Mouse (Mus musculus) layer of hippocampus, adult 2 months (tissue): ENCODE results near the gene Rpl26. TPM values are rescaled to one million over a fixed set of nuclear protein-coding genes. Genes with fewer than 3 reads are reported as not detected.

Experiments used
- DNase-seq, 2 experiments: peaks; one replicate each; pipeline ENCODE4 v3.0.0; 2022; ENCODE audit warnings: low spot score in 2 of 2
- H3K27ac ChIP-seq: fragments of 200-600 bp; 2 replicates; pipeline ENCODE4 v1.8.1; 2022
- H3K4me3 ChIP-seq: fragments of 200-600 bp; 2 replicates; pipeline ENCODE4 v1.8.1; 2022; ENCODE audit warnings: mild to moderate bottlenecking
- CTCF ChIP-seq: fragments of 200-600 bp; conservative IDR thresholded peaks from 2 replicates; pipeline ENCODE4 v1.8.1; 2022; ENCODE audit warnings: antibody characterized with exemption, mild to moderate bottlenecking, moderate library complexity
- total RNA-seq, 2 experiments: library from RNA; stranded (reverse); gene quantifications; 2 replicates each; pipeline ENCODE4 v1.2.3; 2021

Gene Rpl26
- total RNA-seq, 2 experiments from 2014 or later: 766 to 781 TPM

DNA sequence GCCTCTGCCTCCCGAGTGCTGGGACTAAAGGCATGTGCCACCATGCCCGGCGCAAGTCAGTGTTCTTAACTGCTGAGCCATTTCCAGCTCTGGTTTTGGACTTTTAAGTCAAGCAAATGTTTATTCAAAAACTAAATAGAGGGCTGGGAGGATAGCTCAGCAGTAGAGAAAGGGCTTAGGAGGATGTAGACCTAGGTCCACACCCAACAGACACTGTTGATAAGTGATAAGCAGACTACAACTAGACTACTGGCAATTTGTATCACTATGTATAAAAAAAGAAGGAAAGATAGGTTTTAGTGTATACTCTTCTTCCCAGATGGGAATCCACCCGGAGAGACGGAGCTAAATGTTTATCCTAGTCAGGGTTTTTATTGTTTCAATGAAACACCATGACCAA is 5.1 kb upstream of the Rpl26 start:
- no peak overlapping the region for H3K27ac ChIP-seq
- H3K4me3 ChIP-seq: no peak overlapping the region
- no peak for DNase-seq
- TF ChIP-seq CTCF: no peak

DNA sequence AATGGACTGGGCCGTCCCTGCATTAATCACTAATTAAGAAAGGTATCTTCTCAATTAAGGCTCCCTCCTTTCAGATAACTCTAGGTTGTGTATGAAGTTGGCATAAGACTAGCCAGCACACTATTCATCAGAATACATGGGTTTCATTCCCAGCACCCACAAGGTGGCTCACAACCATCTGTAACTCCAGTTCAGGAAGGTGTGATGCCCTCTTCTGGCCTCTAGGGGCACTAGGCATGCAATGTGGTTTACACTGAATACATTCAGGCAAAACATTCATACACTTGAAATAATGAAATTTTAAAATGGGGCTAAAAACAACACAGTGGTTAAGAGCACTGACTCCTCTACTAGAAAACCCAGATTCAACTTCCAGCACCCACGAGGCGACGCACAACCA is 4.3 kb upstream of the Rpl26 start:
- DNase-seq: no peak
- no peak overlapping the region for H3K4me3 ChIP-seq
- peak; percentile 85 for TF ChIP-seq CTCF
- no peak overlapping the region for H3K27ac ChIP-seq

DNA sequence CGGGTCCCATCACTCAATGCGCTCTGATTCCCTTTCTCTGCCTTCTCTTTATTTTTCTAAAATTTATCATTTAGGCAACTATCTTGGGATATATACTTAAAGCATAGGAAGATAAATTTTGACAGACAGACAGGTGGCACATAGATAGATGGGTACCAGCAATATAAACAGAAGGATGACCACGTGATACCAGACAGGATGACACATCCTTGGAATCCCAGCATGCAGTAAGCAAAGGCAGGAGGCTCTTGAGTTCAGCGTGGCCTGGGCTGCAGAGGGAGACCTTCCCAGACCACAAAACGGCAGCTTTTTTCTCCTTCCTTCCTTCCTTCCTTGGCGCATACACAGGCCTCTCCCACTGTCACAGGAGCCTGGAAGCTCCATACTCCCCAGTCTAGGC is 3.5 kb upstream of the Rpl26 start:
- no peak for TF ChIP-seq CTCF
- H3K4me3 ChIP-seq: no peak overlapping the region
- no peak for DNase-seq
- no peak overlapping the region for H3K27ac ChIP-seq

DNA sequence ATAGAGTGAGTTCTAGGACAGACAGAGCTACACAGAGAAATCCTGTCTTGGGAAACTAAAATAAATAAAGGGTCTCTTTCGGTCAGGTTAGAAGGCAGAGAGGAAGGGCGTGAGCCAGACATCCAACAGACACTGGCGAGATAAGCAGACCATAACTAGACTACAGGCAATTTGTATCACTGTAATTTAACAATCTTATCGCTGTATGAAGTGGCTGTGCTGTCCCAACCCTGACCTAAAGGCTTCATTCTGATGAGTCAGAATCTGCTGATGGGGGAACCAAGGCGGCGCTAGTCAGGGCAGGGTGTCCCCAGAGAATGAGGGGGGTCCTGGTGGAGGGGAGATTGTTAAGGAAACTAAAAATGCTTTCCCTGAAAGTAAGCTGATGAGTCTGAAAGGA is 2.6 kb upstream of the Rpl26 start:
- no peak overlapping the region for H3K27ac ChIP-seq
- H3K4me3 ChIP-seq: no peak overlapping the region
- TF ChIP-seq CTCF: no peak
- DNase-seq: no peak

DNA sequence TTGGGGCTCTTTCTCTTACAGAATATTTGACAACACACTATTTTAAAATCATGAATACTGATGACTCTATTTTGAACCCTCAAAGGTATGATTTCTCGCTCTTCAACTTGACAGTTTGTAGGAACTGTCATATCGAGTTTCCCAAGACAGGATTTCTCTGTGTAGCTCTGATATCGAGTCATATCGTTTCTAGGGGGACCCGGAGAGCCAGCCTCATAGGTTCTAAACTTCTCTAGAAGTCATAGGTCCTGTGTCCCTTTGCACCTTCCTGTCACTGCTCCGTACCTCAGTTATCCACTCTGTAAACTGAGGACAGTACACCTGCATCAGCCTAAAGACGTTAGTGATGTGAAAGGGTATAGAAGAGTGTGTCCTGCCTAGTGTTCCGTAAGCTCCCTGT is 1.6 kb upstream of the Rpl26 start:
- DNase-seq: no peak
- TF ChIP-seq CTCF: no peak
- Histone ChIP-seq H3K4me3 (no peak overlapping the region), H3K27ac (no peak overlapping the region)

DNA sequence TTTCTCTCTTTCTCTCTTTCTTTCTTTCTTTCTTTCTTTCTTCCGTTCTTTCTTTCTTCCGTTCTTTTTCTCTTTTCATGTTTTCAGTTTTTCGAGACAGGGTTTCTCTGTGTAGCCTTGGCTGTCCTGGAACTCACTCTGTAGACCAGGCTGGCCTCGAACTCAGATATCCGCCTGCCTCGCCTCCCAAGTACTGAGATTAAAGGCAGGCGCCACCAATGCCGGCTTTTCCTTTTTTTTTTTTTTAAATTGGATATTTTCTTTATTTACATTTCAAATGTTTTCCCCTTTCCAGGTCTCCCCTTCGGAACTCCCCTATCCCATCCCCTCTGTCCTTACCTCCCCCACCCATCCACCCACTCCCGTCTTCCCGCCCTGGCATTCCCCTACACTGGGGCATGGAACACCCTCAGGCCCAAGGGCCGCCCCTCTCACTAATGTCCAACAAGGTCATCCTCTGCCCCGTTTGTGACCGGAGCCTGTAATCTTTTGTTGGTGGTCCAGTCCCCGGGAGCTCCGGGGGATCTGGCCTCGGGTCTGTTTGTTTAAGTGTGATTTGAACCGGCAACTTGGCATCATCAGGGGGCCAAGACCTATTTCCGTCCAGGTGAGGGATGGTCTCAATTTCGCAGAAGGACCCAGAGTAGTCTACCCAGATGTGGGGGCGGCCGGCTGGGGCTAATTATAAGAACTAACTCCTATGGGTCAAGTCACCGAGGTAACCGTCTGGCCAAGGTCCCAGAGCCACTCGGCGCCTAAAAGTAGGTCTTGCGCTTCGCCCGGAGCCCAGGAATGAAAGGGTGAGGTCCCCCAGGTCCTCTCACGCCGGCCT is 648 bp upstream of the Rpl26 start:
- no peak for TF ChIP-seq CTCF
- peak overlapping the region; percentile 97 for H3K27ac ChIP-seq
- DNase-seq: peak in 1 of 2 experiments; percentile 6

DNA sequence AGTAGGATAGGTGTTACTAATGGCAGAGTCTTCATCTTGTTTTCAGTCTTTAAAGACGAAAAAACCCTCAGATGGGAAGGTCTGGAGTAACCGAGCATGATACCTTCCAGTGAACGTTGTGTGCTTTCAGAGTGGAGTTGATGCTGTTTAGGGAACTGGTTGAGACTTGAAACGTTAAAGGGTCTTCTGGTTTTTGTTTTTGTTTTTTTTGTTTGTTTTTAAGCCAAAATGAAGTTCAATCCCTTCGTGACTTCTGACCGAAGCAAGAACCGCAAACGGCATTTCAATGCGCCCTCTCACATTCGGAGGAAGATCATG is 623 bp downstream of the Rpl26 start:
- no peak for TF ChIP-seq CTCF
- Histone ChIP-seq H3K4me3 (peak overlapping the region; percentile 79), H3K27ac (peak overlapping the region; percentile 97)
- no peak for DNase-seq

More for the DNA sequence above, 648 bp upstream of the Rpl26 start:
- H3K4me3 ChIP-seq: peak overlapping the region; percentile 79

DNA sequence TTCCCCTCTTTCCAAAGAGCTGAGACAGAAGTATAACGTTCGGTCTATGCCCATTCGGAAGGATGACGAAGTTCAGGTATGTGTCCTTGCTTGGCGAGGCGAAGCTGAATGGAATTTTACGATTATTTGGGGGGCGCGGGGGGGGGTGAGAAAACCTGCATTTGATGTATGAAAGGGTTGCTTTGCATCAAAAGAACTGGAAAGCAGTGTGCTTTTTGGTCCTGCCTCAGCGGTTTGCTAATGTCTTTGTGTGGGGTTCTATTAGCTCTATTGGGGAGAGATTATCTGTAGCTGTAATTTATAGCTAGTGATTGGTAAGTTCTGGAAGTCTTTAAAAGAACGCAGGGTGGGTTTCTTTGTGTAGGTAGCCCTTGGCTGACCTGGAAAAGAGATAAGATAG is 984 bp downstream of the Rpl26 start:
- TF ChIP-seq CTCF: no peak
- H3K4me3 ChIP-seq: peak overlapping the region; percentile 79
- H3K27ac ChIP-seq: peak overlapping the region; percentile 97; the same call in 1 of the 2 replicates
- no peak for DNase-seq

DNA sequence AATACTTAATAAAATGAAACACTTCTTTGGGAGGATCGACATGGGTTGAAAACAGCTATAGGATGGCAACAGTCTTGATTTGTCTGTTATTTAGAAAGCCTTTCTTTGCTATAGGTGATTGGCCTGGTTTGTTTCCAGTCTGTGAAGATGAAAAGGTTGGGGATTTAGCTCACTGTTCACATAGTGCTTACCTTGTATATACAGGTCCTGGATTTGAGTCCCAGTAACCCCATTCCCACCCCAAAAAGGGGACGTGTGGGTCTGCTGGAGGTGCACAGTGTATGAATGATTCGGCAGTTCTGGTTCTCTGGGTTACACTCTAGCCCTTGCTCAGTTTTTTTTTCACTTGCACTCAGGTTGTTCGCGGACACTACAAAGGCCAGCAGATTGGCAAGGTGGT is 1.4 kb downstream of the Rpl26 start:
- no peak for DNase-seq
- Histone ChIP-seq H3K4me3 (peak overlapping the region; percentile 79), H3K27ac (no peak overlapping the region)
- TF ChIP-seq CTCF: no peak

DNA sequence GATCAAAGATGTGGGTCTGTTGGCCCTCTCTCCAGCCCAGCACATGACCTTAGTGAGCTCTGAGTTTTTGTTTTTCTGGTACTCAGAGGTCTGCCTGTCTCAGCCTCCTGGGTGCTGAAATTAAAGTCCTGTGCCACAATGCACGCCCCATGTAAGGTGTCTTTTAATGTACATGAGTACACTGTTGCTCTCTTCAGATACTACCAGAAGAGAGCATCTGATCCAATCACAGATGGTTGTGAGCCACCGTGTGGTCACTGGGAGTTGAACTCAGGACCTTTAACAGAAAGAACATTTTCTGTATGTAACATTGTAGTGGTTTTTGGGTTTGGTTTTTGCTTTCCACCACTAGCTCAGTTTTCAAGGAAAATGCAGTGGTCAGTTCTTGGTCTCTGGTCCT is 2.4 kb downstream of the Rpl26 start:
- no peak for TF ChIP-seq CTCF
- DNase-seq: no peak
- H3K4me3 ChIP-seq: no peak overlapping the region
- H3K27ac ChIP-seq: no peak overlapping the region

DNA sequence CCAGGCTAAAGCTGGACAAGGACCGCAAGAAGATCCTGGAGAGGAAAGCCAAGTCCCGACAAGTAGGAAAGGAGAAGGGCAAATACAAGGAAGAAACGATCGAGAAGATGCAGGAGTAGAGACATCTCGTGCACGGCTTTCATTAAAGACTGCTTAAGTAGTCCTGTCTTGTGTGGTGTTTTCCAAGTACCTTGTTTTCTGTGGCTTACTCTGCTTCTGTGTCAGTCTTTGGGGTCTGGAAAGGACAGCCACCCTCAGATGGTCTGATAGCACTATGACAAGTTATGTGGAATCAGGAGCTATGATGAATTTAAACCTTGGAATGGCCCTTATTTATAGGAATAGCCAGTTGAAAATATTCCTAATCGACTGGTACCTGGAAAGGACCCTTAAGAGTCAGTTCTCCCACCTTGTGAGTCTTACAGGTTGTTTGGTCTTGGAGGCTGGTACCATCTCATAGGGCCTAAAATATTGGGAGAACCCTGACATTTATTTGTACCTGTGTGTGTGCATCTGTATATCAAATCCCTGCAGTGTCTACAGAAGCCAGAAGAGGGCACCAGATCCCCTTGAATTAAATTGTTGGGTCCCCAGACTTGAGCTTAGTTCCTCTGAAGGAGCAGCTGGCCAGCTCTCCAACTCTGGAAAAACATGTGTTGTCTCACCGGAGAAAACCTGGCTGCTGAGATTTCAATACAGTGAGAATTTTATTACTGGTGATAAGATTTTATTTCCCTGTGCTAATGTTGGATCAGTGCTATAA is 3.2 kb downstream of the Rpl26 start:
- no peak overlapping the region for H3K27ac ChIP-seq
- no peak overlapping the region for H3K4me3 ChIP-seq
- peak; percentile 68 to 78 for DNase-seq
- TF ChIP-seq CTCF: peak; percentile 93

DNA sequence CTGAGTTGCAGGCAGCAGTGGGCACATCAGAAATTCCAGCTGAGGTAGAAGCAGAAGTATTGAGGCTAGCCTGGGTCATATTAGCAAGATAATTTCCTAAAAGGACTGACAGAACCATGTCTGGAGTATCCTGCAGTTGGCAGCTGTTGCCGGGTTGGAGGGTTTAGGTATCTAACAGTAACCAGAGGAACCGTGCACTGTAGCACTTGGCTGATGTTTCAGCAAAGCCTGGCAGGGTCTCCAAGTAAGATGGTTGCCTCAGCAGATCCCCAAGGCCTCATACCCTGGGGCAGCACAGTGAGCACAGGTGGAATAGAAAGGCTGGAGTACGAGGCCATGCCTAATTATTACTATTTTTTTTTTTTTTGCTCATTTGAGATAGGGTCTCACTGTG is 3.8 kb downstream of the Rpl26 start:
- no peak for TF ChIP-seq CTCF
- no peak overlapping the region for H3K27ac ChIP-seq
- no peak overlapping the region for H3K4me3 ChIP-seq
- DNase-seq: no peak

DNA sequence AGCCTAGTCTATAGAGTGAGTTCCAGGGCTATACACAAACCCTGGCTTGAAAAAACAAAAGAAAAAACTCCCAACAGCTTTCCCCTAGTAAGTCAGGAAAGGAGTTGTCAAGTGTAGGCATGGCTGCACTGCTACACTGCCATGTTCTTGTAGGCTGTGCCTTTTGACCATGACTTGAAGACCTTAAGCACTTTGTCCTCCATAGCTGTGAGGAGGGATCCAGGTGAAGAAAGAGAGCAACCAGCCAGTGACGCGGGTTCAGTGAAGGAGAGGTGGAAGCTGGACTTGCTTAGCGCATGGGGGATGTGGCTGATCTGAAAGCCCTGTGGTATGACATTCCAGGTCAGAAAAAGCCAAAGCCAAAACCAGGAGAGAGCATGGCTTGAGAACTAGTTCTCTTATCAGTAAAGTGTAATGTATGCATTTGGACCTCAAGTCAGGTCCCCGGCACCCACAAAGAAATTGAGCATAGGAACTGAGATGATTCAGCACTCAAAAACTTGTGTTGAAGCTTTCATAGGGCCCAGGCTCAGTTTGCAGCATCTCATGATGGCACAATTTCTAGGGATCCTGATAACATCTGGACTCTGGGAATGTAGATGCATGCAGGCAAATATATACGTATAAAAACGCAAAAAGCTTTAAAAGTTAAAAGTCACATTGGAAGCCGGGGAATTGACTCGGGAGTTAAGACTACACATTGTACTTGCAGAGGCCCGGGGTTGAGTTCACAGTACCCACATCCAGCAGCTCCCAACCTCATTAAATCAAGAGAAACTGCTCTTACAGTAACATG is 4.5 kb downstream of the Rpl26 start:
- no peak for TF ChIP-seq CTCF
- H3K4me3 ChIP-seq: no peak overlapping the region
- no peak for DNase-seq
- no peak overlapping the region for H3K27ac ChIP-seq
